Mouse (Mus musculus): Measurements from ENCODE around the gene Mok. TPM values are rescaled to one million over a fixed set of nuclear protein-coding genes. Genes with fewer than 3 reads are reported as not detected.

The Mok gene
- polyA plus RNA-seq, 1 experiment = 3.3 TPM

DNA sequence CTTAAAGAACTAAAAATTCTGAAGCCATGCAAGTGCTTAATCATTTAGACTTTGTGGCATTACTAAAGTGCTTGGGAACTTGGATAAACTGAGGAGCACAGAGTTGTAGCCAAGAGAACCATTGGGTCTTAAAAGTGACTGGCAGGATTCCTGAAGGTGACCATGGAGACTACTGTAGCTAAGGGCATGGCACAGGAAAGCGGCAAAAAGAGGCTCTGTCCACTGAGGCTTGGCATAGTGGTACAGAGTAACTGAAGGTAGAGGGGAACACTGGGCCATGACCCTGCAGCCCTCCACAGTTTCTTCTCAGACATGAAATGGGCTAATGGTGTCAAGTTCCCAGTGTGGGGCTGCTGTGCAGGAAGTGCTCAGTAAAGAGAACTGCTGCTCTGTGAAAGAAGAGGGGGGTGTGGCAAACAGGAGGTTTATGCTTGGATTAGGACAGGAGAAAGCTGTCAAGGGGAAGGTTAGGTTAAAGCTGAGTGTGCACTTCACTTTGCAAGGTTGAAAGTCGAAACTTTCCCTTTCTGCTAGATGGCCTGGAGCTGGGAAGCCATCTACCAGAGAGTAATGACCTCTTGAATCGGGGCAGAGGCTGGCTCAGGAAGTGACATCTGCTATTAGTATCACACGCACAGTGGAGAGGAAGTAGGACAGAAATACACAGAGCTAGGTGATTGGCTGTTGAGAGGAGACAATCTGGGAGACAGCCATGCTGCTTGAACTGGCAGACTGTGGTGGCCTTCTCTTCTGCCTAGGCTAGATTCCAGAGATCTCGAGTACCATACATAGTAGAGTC is 64.9 kb downstream of the Mok start:
- Histone ChIP-seq H3K27me3 (ENCODE audit: control insufficient read depth, insufficient read depth, insufficient read length) (no peaks in the 10 kb centered on the region), H3K36me3 (ENCODE audit: control insufficient read depth, insufficient read depth) (no peaks in the 10 kb centered on the region), H3K4me2 (ENCODE audit: low read depth) (no peak overlapping the region), H3ac (ENCODE audit: control insufficient read depth, insufficient read length) (no peak overlapping the region), H3K4me3 (no peak overlapping the region), H3K79me2 (ENCODE audit: control insufficient read depth, insufficient read depth) (peaks cover 63% of the 10 kb centered on the region)
- TF ChIP-seq MAX (IDR thresholded peaks at IDR 0.05; ENCODE audit: low read depth) = no peak
- TF ChIP-seq MYOD1 (IDR thresholded peaks at IDR 0.05; ENCODE audit: control insufficient read depth in 1 of 3, insufficient read length in 2 of 3, low read depth in 2 of 3) = no peak
- no peak for TF ChIP-seq REST (IDR thresholded peaks at IDR 0.05; ENCODE audit: insufficient read depth, insufficient read length)
- no peak for TF ChIP-seq TCF12 (IDR thresholded peaks at IDR 0.05; ENCODE audit: insufficient read depth, poor library complexity, severe bottlenecking)
- no peak for TF ChIP-seq TCF3 (IDR thresholded peaks at IDR 0.05; ENCODE audit: insufficient read length, low read depth)
- TF ChIP-seq POLR2AphosphoS2 (IDR thresholded peaks at IDR 0.05; ENCODE audit: insufficient read length, low read depth) = no peak
- no peak for TF ChIP-seq SRF (IDR thresholded peaks at IDR 0.05; ENCODE audit: control insufficient read depth, insufficient read length, low read depth)
- TF ChIP-seq E2F4 (IDR thresholded peaks at IDR 0.05; ENCODE audit: insufficient read depth) = no peak
- no peak for TF ChIP-seq USF1 (IDR thresholded peaks at IDR 0.05; ENCODE audit: low read depth)
- no peak for TF ChIP-seq POLR2A (IDR thresholded peaks at IDR 0.05; ENCODE audit: insufficient read length, low read depth)
- TF ChIP-seq MYOG (IDR thresholded peaks at IDR 0.05; ENCODE audit: control insufficient read depth in 1 of 3, insufficient read depth in 1 of 3, insufficient read length in 2 of 3, low read depth in 2 of 3) = no peak
- TF ChIP-seq CEBPB (IDR thresholded peaks at IDR 0.05; ENCODE audit: insufficient read depth, poor library complexity, severe bottlenecking) = no peak

DNA sequence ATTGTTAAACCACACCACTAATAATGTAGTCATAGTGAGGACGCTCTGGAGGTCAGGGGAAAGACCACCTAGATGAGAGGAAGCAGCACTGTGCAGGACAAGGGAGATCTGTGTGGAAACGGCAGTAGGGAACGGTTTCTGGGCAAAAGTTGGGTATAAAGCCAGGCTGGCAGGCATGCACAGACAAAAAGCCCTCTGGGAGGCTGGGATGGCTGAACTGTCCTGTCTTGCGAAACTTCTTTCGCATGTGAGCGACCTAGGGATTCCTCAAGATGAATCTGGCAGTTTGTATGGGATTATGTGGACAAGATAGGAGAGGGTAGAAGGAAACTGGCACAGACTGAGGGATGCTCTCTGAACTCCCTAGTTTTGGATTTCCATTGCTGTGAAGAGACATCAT is 68.8 kb downstream of the Mok start:
- no peak overlapping the region for H3K4me2 ChIP-seq (ENCODE audit: low read depth)
- H3K36me3 ChIP-seq (ENCODE audit: control insufficient read depth, insufficient read depth) = no peaks in the 10 kb centered on the region
- H3K79me2 ChIP-seq (ENCODE audit: control insufficient read depth, insufficient read depth) = peaks cover 82% of the 10 kb centered on the region
- no peaks in the 10 kb centered on the region for H3K27me3 ChIP-seq (ENCODE audit: control insufficient read depth, insufficient read depth, insufficient read length)
- no peak overlapping the region for H3ac ChIP-seq (ENCODE audit: control insufficient read depth, insufficient read length)
- H3K4me3 ChIP-seq = no peak overlapping the region
- TF ChIP-seq MYOD1 (IDR thresholded peaks at IDR 0.05; ENCODE audit: control insufficient read depth in 1 of 3, insufficient read length in 2 of 3, low read depth in 2 of 3) (no peak), CEBPB (IDR thresholded peaks at IDR 0.05; ENCODE audit: insufficient read depth, poor library complexity, severe bottlenecking) (no peak), TCF12 (IDR thresholded peaks at IDR 0.05; ENCODE audit: insufficient read depth, poor library complexity, severe bottlenecking) (no peak), E2F4 (IDR thresholded peaks at IDR 0.05; ENCODE audit: insufficient read depth) (no peak)

DNA sequence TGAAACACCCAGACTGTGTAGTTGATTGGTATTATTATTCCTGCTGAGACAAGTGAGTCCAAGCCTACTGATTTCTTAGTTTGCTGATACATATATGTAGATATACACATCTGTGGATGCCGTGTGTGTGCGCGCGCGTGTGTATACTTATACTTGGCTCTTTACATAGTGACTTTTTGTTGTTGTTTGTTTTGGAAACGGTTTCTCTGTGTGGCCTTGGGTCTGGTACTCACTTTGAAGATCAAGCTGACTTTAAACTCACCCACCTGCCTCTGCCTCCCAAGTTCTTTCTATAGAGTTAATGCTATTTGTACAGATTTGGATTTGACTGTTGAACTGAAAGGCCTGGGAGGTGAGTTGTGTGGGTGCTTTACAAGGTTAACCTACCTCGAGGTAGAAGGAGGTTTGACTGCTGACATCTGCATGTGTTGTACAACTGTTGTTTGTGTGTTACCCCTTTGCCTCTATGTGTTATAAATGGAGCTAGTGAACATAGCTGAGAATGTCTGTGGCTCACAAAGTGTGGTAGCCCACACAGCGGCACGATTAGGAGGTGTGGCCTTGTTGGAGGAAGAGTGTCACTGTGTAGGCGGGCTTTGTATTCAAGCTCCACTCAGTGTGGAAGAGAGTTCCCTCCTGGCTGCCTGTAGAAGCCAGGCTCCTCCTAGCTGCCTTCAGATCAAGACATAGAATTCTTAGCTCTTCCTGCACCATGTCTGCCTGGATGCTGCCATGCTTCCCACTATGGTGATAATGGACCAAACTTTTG is 70.1 kb downstream of the Mok start:
- no peaks in the 10 kb centered on the region for H3K36me3 ChIP-seq (ENCODE audit: control insufficient read depth, insufficient read depth)
- H3ac ChIP-seq (ENCODE audit: control insufficient read depth, insufficient read length) = no peak overlapping the region
- peaks cover 77% of the 10 kb centered on the region for H3K79me2 ChIP-seq (ENCODE audit: control insufficient read depth, insufficient read depth)
- H3K4me2 ChIP-seq (ENCODE audit: low read depth) = no peak overlapping the region
- no peaks in the 10 kb centered on the region for H3K27me3 ChIP-seq (ENCODE audit: control insufficient read depth, insufficient read depth, insufficient read length)
- no peak overlapping the region for H3K4me3 ChIP-seq
- TF ChIP-seq USF1 (IDR thresholded peaks at IDR 0.05; ENCODE audit: low read depth) (no peak), REST (IDR thresholded peaks at IDR 0.05; ENCODE audit: insufficient read depth, insufficient read length) (no peak), TCF12 (IDR thresholded peaks at IDR 0.05; ENCODE audit: insufficient read depth, poor library complexity, severe bottlenecking) (no peak), POLR2AphosphoS2 (IDR thresholded peaks at IDR 0.05; ENCODE audit: insufficient read length, low read depth) (no peak), SRF (IDR thresholded peaks at IDR 0.05; ENCODE audit: control insufficient read depth, insufficient read length, low read depth) (no peak), MYOD1 (IDR thresholded peaks at IDR 0.05; ENCODE audit: control insufficient read depth in 1 of 3, insufficient read length in 2 of 3, low read depth in 2 of 3) (no peak), E2F4 (IDR thresholded peaks at IDR 0.05; ENCODE audit: insufficient read depth) (no peak), TCF3 (IDR thresholded peaks at IDR 0.05; ENCODE audit: insufficient read length, low read depth) (no peak)

DNA sequence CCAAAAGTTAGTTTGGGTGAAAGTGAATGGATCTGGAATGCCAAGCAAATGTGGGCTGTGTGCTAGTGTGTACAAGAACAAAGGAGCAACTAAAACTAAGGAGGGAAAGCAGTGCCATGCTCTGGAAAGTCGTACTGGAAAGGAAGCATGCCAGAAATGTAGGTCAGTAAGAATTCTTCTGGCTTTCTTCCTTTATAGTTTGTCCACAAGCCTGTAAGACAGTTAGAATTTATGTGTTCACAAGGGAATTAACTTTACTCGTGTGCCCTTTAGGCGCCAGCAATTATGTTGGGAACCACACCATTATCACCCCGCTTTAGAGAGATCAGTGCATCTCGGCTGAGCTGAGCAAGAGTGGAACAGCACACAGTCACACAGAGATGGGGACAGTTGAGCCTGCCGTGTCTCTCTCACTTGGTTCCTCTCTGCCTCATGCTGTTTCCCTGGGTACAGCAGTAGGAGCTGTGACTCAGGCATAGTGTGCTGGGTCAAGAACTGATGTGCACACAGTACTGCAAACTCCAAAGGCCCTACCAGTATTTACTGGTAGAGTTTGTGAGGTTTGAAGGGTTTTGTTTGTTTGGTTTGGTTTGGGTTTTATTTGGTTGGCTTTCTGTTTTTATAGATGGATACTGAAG is 71.0 kb downstream of the Mok start:
- TF ChIP-seq TCF3 (IDR thresholded peaks at IDR 0.05; ENCODE audit: insufficient read length, low read depth) = no peak
- no peak for TF ChIP-seq REST (IDR thresholded peaks at IDR 0.05; ENCODE audit: insufficient read depth, insufficient read length)
- TF ChIP-seq TCF12 (IDR thresholded peaks at IDR 0.05; ENCODE audit: insufficient read depth, poor library complexity, severe bottlenecking) = no peak
- TF ChIP-seq USF1 (IDR thresholded peaks at IDR 0.05; ENCODE audit: low read depth) = no peak
- no peak for TF ChIP-seq CEBPB (IDR thresholded peaks at IDR 0.05; ENCODE audit: insufficient read depth, poor library complexity, severe bottlenecking)
- TF ChIP-seq MAX (IDR thresholded peaks at IDR 0.05; ENCODE audit: low read depth) = no peak
- TF ChIP-seq POLR2A (IDR thresholded peaks at IDR 0.05; ENCODE audit: insufficient read length, low read depth) = no peak
- TF ChIP-seq MYOD1 (IDR thresholded peaks at IDR 0.05; ENCODE audit: control insufficient read depth in 1 of 3, insufficient read length in 2 of 3, low read depth in 2 of 3) = no peak
- TF ChIP-seq SRF (IDR thresholded peaks at IDR 0.05; ENCODE audit: control insufficient read depth, insufficient read length, low read depth) = no peak
- TF ChIP-seq POLR2AphosphoS2 (IDR thresholded peaks at IDR 0.05; ENCODE audit: insufficient read length, low read depth) = no peak
- TF ChIP-seq MYOG (IDR thresholded peaks at IDR 0.05; ENCODE audit: control insufficient read depth in 1 of 3, insufficient read depth in 1 of 3, insufficient read length in 2 of 3, low read depth in 2 of 3) = no peak
- TF ChIP-seq E2F4 (IDR thresholded peaks at IDR 0.05; ENCODE audit: insufficient read depth) = no peak
- H3K4me3 ChIP-seq = no peak overlapping the region
- no peak overlapping the region for H3K4me2 ChIP-seq (ENCODE audit: low read depth)
- no peak overlapping the region for H3ac ChIP-seq (ENCODE audit: control insufficient read depth, insufficient read length)
- no peaks in the 10 kb centered on the region for H3K36me3 ChIP-seq (ENCODE audit: control insufficient read depth, insufficient read depth)
- peaks cover 75% of the 10 kb centered on the region for H3K79me2 ChIP-seq (ENCODE audit: control insufficient read depth, insufficient read depth)
- no peaks in the 10 kb centered on the region for H3K27me3 ChIP-seq (ENCODE audit: control insufficient read depth, insufficient read depth, insufficient read length)
